Mouse (Mus musculus) C2C12 (cell line): ENCODE measurements around the gene Prdx2. TPM values are rescaled to one million over a fixed set of nuclear protein-coding genes. Genes with fewer than 3 reads are reported as not detected.

Experiments used
- H3K27me3 ChIP-seq: one replicate; pipeline ENCODE4 v1.6.1; 2011; ENCODE audit not compliant: control insufficient read depth, insufficient read depth, insufficient read length
- H3K36me3 ChIP-seq: one replicate; pipeline ENCODE4 v1.6.1; 2011; ENCODE audit not compliant: control insufficient read depth, insufficient read depth
- H3K4me3 ChIP-seq: one replicate; pipeline ENCODE4 v1.5.1; 2011; ENCODE audit warnings: mild to moderate bottlenecking, control low read depth; ENCODE audit not compliant: poor library complexity, insufficient read depth, severe bottlenecking
- H3K79me2 ChIP-seq: one replicate; pipeline ENCODE4 v1.6.1; 2011; ENCODE audit not compliant: control insufficient read depth, insufficient read depth
- H3K79me3 ChIP-seq: one replicate; pipeline ENCODE4 v1.6.1; 2011; ENCODE audit warnings: low read depth, control low read depth
- H3ac ChIP-seq: one replicate; pipeline ENCODE3; 2011; ENCODE audit warnings: low read depth; ENCODE audit not compliant: control insufficient read depth, insufficient read length
- CEBPB ChIP-seq: IDR thresholded peaks from one replicate; pipeline ENCODE4 v1.6.1; 2011; ENCODE audit warnings: low read depth, mild to moderate bottlenecking, control low read depth, moderate library complexity
- CTCF ChIP-seq: IDR thresholded peaks from one replicate; pipeline ENCODE4 v1.5.1; 2011; ENCODE audit not compliant: control insufficient read depth, insufficient read depth, insufficient read length
- FOSL1 ChIP-seq: IDR thresholded peaks from one replicate; pipeline ENCODE4 v1.8.0; 2011; ENCODE audit warnings: mild to moderate bottlenecking, low read length; ENCODE audit not compliant: poor library complexity, insufficient read depth, severe bottlenecking
- MAX ChIP-seq: IDR thresholded peaks from one replicate; pipeline ENCODE4 v1.6.1; 2011; ENCODE audit warnings: mild to moderate bottlenecking, control low read depth
- MYOD1 ChIP-seq: IDR thresholded peaks from one replicate; pipeline ENCODE4 v1.6.1; 2011; ENCODE audit warnings: low read depth; ENCODE audit not compliant: control insufficient read depth, insufficient read length
- MYOG ChIP-seq: IDR thresholded peaks from one replicate; pipeline ENCODE4 v1.6.1; 2011; ENCODE audit not compliant: control insufficient read depth, insufficient read length; ENCODE audit errors: extremely low read depth
- USF1 ChIP-seq: IDR thresholded peaks from one replicate; pipeline ENCODE4 v1.6.1; 2011; ENCODE audit warnings: low read depth, mild to moderate bottlenecking, control low read depth, moderate library complexity
- polyA plus RNA-seq: library from polyadenylated mRNA; unstranded; fragments of >200 nt; fragmentation: generic; extraction: Trizol; gene quantifications from one replicate; pipeline ENCODE4 v1.2.1, GENCODE M21; 2012; ENCODE audit warnings: missing spikeins

Gene Prdx2
- polyA plus RNA-seq, 1 experiment: 609 TPM

DNA sequence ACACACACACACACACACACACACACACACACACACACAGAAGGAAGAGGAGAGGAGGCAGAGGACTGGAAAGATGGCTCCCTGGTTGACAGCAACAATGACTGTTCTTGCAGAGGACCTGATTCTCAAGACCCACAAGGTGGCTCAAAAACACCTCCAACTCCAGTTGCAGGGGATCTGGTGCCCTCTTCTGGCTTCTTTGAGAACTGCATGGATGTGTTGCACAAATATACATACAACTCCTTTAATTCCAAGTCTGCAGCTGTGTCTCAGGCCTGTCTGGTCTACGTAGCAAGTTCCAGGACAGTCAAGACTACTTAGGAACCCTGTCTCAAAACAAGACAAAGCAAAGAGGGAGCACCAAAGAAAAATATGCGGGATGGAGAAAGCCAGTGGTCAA lies 12.6 kb upstream of the Prdx2 start:
- H3K4me3 ChIP-seq: no peak overlapping the region
- no peaks in the 10 kb centered on the region for H3K27me3 ChIP-seq
- no peaks in the 10 kb centered on the region for H3K79me2 ChIP-seq
- H3ac ChIP-seq: no peak overlapping the region
- no peaks in the 10 kb centered on the region for H3K79me3 ChIP-seq
- peak; percentile 12 for TF ChIP-seq CEBPB
- TF ChIP-seq CTCF: peak; percentile 28
- TF ChIP-seq USF1: no peak
- H3K36me3 ChIP-seq: peaks cover 20% of the 10 kb centered on the region

DNA sequence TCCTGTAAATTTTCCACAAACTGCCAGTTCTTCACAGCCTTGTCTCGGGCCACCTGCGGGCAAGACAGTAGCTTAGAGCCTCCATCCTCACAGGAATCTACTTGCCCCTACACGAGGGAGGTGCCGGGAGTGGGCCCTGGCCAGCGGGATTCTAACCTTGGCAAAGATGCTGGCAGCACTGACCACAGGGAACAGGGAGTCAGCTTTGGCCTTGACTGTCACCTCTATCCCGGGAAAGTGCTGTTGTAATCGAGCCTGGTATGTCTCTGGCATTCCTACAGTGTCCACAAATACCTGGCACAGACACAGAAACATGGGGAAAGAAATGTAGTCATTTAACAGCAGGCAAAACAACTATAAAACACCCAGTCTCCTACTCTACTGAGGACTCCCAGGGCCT lies 9.6 kb upstream of the Prdx2 start:
- Histone ChIP-seq H3ac (no peak overlapping the region), H3K36me3 (peaks cover 22% of the 10 kb centered on the region), H3K27me3 (no peaks in the 10 kb centered on the region), H3K79me3 (no peaks in the 10 kb centered on the region), H3K79me2 (peaks cover 2% of the 10 kb centered on the region), H3K4me3 (no peak overlapping the region)
- no peak for TF ChIP-seq CTCF
- no peak for TF ChIP-seq MAX
- TF ChIP-seq FOSL1: no peak
- TF ChIP-seq CEBPB: no peak
- TF ChIP-seq MYOG: no peak
- TF ChIP-seq MYOD1: no peak
- no peak for TF ChIP-seq USF1

DNA sequence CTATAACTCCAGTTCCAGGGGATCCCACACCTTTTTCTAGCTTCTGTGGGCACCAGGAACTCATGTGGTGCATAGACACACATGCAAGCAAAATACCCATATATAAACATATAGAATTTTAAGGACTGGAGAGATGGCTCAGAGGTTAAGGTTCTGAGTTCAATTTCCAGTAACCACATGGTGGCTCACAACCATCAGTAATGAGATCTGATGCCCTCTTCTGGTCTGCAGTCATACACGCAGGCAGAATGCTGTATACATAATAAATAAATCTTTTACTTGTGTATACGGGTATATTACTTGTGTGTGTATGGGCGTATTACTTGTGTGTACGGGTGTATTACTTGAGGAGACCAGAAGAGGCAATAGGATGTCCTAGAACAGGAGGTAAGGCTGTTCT lies 5.4 kb upstream of the Prdx2 start:
- Histone ChIP-seq H3K27me3 (no peaks in the 10 kb centered on the region), H3K4me3 (no peak overlapping the region), H3K79me2 (peaks cover 19% of the 10 kb centered on the region), H3K36me3 (peaks cover 10% of the 10 kb centered on the region), H3ac (no peak overlapping the region), H3K79me3 (peaks cover 2% of the 10 kb centered on the region)
- TF ChIP-seq FOSL1: no peak
- no peak for TF ChIP-seq CTCF
- TF ChIP-seq MYOG: no peak
- no peak for TF ChIP-seq MYOD1
- TF ChIP-seq USF1: no peak

DNA sequence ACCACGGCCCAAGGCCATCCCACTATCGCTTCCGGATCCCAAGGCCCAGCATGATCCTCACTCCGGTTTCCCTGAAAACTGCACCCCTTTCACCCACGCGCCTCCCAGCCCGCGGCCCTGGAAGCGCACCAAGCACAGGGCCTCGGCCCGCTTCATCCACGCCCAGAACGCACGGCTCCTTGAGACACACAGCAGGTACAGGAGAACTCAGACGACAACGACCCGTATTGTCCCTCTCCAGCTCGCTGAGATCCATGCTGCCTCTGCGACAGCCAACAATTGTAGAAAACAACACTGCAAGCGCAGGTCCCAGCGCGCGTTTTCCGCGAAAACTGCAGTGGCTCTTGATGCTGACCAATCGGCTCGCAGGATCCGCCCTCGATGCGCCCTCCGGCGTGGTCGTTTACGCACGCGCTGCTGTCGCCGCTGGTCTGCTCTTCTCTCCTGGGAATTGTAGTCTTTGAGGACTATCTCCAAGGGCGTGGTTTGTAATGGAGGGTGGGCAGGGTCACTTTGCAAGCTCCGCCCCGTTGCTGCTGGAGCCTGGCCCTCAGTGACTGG lies 3.6 kb upstream of the Prdx2 start:
- Histone ChIP-seq H3ac (peak overlapping the region; percentile 70), H3K27me3 (no peaks in the 10 kb centered on the region), H3K79me2 (peaks cover 38% of the 10 kb centered on the region), H3K4me3 (peak overlapping the region; percentile 48), H3K36me3 (peaks cover 10% of the 10 kb centered on the region), H3K79me3 (peaks cover 13% of the 10 kb centered on the region)
- no peak for TF ChIP-seq MYOG
- TF ChIP-seq FOSL1: no peak
- TF ChIP-seq CTCF: no peak
- TF ChIP-seq MAX: peak; percentile 69
- no peak for TF ChIP-seq CEBPB
- TF ChIP-seq MYOD1: no peak
- TF ChIP-seq USF1: no peak

DNA sequence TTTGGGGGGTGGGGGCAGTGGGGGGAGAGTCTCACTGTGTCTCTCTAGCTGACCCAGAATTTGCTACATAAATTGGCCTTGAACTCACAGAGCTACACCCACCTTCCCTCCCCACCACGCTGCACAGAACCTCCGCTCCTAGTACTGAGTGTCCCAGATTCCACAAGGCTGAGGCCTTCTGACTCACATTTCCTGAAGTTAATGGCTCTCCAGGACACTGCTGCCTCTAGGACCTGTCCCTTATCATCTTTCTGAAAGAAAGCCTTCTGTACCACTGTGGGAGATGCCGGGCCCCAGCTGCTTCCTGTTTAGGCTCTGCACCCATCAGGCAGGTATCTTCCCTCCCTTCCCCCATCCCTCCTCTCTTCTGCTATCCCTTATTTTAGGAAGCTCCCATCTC lies 2.8 kb upstream of the Prdx2 start:
- no peak for TF ChIP-seq MYOD1
- TF ChIP-seq USF1: no peak
- no peak for TF ChIP-seq MYOG
- TF ChIP-seq MAX: no peak
- TF ChIP-seq FOSL1: no peak
- no peak for TF ChIP-seq CEBPB
- no peak for TF ChIP-seq CTCF
- peaks cover 45% of the 10 kb centered on the region for H3K79me2 ChIP-seq
- H3K36me3 ChIP-seq: peaks cover 13% of the 10 kb centered on the region
- no peak overlapping the region for H3K4me3 ChIP-seq
- H3K79me3 ChIP-seq: peaks cover 16% of the 10 kb centered on the region
- no peaks in the 10 kb centered on the region for H3K27me3 ChIP-seq
- H3ac ChIP-seq: no peak overlapping the region

DNA sequence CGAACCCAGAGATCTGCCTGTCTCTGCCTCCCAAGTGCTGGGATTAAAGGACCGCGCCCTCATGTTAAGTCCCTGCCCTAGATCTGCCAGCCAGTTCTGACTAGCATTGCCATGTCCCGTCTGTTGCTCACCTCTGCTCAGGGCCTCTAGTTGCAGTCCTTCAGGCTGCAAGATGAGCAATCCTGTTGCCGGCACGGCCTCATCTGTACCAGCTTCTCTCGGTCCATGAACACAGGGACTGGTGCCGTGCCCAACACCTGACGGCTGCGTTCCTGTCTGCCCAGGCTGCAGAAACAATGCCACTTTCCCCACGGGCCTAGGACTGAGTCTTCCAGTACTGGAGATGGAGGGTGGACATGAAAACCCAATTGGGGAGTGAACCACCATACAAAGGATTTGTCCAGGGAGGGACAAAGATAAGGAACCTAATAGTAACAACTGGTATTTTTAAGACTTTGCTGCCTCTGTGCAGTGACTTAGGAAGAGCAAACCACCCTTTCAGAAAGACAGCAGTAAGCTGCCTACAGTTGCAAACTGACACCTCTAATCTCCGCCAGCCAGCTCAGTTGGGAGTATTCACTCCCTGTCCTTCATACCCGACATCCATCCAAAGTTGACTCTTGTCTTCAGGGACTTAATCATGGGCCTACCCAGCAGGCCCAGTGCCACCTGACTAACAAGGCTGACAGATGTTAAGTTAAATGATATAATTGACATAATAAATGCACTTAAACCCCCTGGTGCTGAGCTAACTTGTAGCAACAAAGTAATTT lies 1.7 kb upstream of the Prdx2 start:
- no peaks in the 10 kb centered on the region for H3K27me3 ChIP-seq
- no peak overlapping the region for H3ac ChIP-seq
- H3K79me2 ChIP-seq: peaks cover 45% of the 10 kb centered on the region
- no peak overlapping the region for H3K4me3 ChIP-seq
- no peak for TF ChIP-seq FOSL1
- no peak for TF ChIP-seq USF1
- TF ChIP-seq MYOG: no peak
- TF ChIP-seq CEBPB: no peak
- no peak for TF ChIP-seq CTCF
- no peak for TF ChIP-seq MYOD1
- no peak for TF ChIP-seq MAX
- peaks cover 21% of the 10 kb centered on the region for H3K36me3 ChIP-seq
- H3K79me3 ChIP-seq: peaks cover 16% of the 10 kb centered on the region
